Mouse (Mus musculus): ENCODE data around the gene Opalin.
A peak's percentile ranks its signal among the peaks of the same experiment; 100 is the strongest.

Gene Opalin

GRCm38 (mm10) chr19:41073746-41074455 lies 3.0 kb downstream of the Opalin start:
- no peak for DNase-seq (ENCODE audit: extremely low spot score)

DNA sequence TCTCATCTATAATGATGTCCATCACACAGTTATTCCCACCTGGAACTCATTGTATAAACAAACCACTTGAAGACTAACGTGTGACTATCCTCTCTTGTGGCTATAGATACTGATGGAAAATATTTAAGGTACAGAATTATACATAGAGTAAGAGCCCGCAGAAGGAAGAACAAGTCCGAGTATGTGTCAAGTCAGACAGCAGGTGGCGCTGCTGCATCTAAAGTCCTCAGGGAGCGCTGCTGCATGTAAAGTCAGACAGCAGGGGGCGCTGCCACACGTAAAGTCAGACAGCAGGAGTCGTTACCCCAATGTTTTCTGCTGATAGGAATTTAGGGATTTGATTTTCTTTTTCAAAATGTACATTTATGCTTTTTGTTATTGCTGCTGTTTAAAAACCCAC lies 5.4 kb downstream of the Opalin start:
- peak; percentile 74 for DNase-seq (ENCODE audit: extremely low spot score)

- no peak for DNase-seq (ENCODE audit: extremely low spot score)
These were observed 22.2 kb downstream of the Opalin start for GRCm38 (mm10) chr19:41054702-41055101.

- no peak for DNase-seq (ENCODE audit: extremely low spot score)
These were observed 23.4 kb downstream of the Opalin start for GRCm38 (mm10) chr19:41053530-41053929.

DNA sequence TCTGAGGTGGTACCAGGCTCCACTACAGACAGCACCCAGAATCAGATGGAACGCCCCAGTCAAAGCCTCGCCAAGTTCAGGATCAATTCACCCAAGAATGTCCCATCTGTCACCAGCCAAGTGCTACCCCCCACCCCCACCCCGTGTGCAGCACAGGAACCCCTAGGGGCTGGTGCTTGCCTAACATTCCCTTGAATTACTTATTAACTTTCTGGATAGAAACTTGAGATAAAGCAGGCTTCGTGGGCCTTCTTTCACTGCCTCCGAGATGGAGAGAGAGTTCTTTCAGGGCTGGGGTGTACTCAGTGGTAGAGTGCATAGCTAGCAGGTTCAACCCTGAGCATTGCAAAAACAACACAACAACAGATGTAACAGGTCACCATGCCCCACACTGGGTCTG lies 24.7 kb downstream of the Opalin start:
- no peak for DNase-seq (ENCODE audit: extremely low spot score)

DNA sequence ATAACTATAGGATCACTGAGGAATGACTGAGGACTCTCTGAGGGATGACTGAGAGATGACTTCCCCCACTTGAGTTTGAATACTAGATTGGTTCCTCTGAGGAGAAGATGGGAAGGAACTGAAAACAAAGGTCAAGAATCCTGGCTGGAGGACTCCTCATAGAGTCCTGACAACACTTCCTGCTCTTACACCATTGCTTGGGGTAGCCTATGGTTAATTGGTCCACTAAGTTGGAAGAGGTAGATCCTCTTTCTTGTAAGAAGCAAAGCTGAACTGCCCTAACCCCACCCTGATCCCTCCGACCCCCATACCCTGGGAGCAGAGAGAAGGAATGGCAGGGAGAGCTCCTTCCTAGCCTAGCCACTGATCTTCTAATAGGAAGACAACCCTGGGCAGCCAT lies 25.2 kb downstream of the Opalin start:
- no peak for DNase-seq (ENCODE audit: extremely low spot score)

- no peak for DNase-seq (ENCODE audit: extremely low spot score)
These were observed 28.7 kb downstream of the Opalin start for GRCm38 (mm10) chr19:41048187-41048559.

DNA sequence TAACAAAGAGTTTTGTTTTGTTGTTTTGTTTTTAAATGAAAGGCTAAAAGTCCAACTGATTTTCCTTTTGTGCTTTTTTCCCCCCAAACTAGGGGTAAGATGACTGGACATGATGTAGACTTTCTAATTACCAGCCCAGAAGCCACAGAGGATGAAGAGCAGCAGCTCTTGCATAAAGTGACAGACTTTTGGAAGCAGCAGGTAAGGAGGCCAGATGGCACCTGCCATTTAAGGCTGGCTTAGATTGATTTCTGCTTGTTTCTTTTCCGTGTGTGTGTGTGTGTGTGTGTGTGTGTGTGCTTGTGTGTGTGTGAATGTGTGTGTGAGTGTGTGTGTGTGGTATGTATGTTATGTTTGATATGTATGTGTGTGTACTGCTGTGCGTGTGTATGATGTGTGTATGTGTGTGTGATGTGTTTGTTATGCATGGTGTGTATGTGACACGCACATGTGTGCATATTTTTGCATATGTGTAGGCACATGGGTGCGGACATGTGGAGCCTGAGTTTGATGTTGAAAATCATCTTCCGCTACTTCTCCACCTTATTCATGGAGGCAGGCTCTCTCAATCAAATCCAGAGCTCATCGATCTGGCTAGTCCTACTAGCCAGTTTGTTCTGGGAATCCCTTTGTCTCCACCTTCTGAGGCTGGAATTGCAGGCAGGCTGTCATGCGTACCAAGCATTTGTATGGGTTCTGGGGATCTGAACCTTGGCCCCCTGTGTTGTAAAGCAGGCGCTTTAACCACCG lies 29.3 kb downstream of the Opalin start:
- DNase-seq (ENCODE audit: extremely low spot score), result no peak

GRCm38 (mm10) chr19:41045091-41045770 lies 31.7 kb downstream of the Opalin start:
- DNase-seq (ENCODE audit: extremely low spot score), result no peak

DNA sequence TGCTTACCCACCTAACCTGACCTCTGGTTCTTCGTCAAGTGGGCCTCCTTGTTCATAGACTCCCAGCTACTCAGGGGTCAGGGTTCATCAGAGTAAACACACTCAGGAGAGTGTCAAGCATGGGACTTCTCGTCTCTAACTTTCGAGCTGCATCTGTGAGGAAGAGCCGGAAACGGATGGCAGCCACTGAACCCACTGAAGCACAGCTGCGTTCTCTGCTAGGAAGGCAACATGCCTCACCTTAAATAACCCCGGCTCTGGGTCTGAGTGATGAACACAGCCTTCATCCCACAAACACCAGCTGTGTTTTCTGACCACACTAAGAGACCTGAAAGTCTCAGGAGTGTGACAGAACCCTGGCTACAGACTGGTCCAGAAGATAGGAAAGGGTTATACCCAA lies 37.8 kb downstream of the Opalin start:
- DNase-seq (ENCODE audit: extremely low spot score), result no peak

- DNase-seq (ENCODE audit: extremely low spot score), result no peak
These were observed 40.9 kb downstream of the Opalin start for GRCm38 (mm10) chr19:41035809-41036551.

DNA sequence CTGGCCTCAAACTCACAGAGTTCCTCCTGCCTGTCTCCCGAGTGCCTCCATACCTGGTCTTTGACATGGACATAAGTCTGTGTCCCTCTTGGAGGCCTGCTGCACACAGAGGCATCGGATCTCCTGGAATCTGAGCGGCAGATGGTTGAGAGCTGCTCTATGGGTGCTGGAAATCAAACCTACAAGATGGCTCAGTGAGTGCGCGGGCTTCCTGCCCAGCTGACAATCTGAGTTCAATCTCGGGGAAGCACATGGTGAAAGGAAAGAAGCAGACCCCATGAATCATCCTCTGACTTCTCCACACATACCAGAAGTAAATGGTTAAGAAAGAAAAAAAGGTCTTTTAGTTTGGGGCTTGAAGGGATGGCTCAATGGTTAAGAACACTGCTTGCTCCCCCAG lies 45.0 kb downstream of the Opalin start:
- no peak for DNase-seq (ENCODE audit: extremely low spot score)

- no peak for DNase-seq (ENCODE audit: extremely low spot score)
These were observed 45.9 kb downstream of the Opalin start for GRCm38 (mm10) chr19:41031009-41031408.

GRCm38 (mm10) chr19:41030161-41030560 lies 46.8 kb downstream of the Opalin start:
- DNase-seq (ENCODE audit: extremely low spot score), result no peak

DNA sequence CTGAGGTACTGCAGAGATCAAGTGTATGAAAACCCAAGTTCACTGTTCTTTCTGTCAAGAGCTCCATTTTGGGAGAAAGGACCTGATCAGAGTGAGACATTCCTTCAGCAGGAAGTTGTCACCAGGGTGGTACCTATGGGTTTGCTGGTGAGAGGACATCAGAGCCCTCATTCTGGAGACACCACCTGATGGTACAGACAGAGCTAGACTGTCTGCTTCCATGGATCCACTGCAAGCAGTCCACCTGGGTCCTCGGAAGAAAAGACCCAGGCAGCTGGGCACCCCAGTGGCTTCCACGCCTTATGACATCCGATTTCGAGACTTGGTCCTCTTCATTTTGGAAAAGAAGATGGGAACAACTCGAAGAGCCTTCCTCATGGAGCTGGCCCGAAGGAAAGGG lies 47.7 kb downstream of the Opalin start, which contains the start of gene Dntt:
Gene Dntt (plus strand): TSS at position 57 of the 400 bp plus-strand sequence.
- no peak for DNase-seq (ENCODE audit: extremely low spot score)

GRCm38 (mm10) chr19:41027601-41028000 lies 49.3 kb downstream of the Opalin start:
- DNase-seq (ENCODE audit: extremely low spot score), result no peak

GRCm38 (mm10) chr19:41027024-41027423 lies 49.9 kb downstream of the Opalin start:
- no peak for DNase-seq (ENCODE audit: extremely low spot score)

DNA sequence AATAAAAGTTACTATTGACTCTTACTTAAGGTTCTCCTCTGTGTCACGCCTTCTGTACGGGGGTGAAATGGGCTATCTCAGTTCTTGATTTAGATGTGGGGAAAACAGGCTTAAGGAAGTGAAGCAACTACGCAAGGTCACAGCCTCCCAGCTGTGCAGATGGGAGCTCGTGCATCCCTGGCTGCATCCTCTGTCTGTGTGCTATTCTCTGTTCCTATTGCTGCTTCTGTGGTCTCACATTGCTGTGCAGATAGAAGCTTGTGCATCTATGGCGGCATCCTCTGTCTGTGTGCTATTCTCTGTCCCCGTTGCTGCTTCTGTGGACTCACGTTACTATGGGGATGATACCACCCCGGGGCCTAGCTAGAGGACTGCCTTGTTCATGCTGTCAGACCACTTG lies 50.4 kb downstream of the Opalin start:
- DNase-seq (ENCODE audit: extremely low spot score), result no peak

- DNase-seq (ENCODE audit: extremely low spot score), result no peak
These were observed 54.7 kb downstream of the Opalin start for GRCm38 (mm10) chr19:41022244-41022643.

- no peak for DNase-seq (ENCODE audit: extremely low spot score)
These were observed 56.4 kb downstream of the Opalin start for GRCm38 (mm10) chr19:41020537-41020936.

- no peak for DNase-seq (ENCODE audit: extremely low spot score)
These were observed 57.7 kb downstream of the Opalin start for GRCm38 (mm10) chr19:41019164-41019675.

All from embryo, embryonic 9.5 days (tissue).